Mouse (Mus musculus): ENCODE measurements around the gene Slc39a10.
"Not testable (repeated sequence)": the region's sequence is repeated elsewhere in the genome, so short reads cannot be mapped to it uniquely, and the experiment has no call there.

Slc39a10 gene

DNA sequence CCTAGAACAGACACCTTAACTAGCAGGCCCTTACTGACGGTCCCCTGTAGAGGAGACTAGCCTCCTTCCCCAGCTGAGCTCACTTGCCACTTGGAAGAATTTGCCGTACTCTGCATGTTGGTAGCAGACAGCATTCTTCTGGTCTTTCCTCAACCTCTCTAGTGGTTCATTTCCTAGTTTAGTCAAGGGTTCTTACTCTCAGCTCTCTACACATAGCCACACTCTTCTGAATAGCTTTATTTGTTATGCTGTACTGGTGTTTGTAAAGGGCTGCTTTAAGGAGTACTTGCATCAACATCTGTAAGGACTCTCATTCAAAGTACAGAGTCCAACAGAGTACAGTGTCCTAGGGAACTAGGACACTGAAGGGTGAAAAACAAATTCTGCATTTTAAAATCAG, 29.2 kb downstream of the Slc39a10 start:
- DNase-seq = no peak

DNA sequence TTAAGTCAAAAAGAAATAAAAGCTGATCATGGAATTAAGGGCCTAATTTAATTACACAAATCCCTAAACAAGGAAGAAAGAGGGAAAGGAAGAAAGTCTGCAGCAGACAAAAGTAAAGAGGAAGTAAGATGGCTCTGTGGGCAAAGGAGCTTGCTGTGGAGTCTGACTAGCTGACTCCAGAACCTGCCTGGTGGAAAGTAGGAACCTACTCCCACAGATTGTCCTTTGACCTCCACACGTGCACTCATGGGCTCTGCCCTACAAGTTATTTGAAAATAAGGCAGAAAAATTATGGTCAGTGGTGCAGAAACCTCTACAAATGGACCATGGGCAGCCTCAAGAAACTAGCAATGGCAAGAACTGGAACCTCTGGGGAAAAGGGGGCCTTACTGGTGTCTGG, 32.6 kb downstream of the Slc39a10 start:
- DNase-seq = no peak

DNA sequence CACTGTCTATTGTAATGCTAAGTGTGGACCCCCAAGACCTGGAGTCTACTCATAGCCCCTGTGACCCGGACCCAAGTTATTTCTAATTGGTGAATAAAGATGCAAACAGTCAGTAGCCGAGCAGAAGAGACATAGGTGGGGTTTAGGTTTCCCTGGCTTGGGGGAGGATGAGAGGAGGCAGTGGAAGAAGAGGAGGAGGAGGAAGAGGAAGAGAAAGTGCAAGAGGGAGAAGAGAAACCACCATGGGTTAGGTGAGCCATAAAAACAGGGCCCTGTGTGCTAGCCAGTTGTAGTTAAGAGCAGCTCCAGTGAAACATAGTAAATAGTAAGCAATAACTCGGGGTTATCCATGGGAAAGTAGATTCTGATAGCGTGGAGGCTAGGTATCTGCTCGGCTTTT, 34.1 kb downstream of the Slc39a10 start:
- DNase-seq = no peak

DNA sequence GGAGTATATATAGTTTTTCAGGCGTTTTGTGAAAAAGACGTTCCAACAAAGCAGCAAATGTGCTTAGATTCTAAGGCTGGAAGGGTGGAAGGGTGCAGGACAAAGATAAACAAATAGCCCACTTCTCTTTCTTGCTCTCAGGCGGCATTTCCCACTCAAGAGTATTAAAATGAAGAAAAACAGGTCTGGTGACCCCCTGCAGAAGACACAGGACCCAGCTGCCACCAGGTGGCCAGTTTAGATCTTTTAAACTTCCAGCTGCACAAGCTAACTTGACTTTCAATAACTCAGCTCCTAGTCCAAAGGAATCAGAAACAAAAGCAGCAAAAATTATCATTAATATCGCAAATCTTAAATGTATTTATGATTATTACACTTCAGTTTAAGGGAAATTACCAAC, 36.2 kb downstream of the Slc39a10 start:
- no peak for DNase-seq

DNA sequence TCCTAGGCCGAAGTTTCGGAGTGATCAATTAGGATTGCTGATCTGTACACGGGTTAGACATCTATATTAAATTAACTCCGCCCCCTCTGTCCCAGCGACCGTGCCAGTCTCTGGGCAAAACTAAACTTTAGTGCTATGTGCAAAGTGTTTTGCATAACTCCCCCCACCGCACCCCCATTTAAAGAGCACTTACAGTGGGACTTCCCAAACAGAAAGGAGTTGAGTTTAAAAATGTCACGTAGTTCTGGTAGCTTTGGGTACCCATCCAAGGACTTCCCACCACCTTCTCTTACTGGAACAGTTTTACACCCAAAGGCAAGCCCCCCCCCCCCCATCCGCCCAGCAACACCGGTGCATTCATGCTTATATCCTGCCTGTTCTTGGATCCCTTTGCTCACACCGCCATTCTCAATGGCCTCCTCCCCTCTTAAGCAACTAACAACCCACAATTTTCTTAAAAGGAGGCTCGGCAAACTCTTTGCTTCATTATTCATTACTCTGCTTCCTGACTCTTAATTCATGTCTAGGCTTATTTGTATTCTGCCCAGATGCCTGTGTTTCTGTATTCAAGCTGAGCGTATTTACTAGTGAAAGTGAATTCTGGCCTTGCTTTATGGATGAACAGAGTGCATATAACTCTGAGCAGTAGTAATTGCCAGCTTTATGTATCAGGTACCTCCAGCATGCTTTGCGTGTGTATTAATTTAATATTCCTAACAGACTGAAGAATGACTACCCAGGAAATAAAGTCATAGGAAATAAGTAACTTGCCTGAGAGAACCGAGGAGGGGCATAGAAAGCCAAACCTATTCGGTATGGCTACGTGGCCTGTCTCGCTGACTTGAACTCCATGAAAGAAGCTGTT, 38.4 kb downstream of the Slc39a10 start:
- DNase-seq = no peak

DNA sequence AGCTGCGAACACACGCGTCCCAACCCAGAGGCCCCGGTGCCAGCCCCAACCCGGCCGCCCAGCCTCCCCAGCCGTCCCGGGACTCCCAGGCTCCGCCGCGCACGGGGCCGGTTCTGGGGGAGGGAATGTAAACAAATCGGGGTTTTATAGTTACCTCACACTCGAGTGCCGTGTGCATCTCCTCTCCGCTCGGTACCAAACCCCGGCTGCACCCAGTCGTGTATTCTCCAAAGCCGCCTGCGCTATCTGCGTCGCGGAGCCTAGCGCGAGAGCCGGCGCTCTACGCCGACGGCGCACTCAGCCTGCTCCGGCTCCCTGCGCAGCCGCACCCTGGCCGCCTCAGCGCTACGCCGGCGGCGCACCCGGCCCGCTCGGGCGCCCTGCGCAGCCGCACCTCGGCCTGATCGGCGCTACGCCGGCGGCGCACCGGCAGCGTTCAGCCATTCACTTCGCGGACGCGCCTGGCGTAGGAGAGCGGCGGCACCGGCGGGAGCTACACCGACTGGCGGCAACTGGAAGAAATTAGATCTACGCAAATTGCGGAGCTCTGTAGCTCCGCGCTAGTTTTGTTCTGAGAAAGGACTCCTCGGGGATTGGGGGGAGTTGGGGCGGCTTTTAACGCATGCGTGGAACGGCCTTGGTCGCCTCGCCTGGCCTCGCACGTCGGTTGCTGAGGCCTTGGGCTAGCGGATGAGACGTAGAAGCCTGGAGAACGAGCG, 39.2 kb downstream of the Slc39a10 start:
- DNase-seq = peak; percentile 99

DNA sequence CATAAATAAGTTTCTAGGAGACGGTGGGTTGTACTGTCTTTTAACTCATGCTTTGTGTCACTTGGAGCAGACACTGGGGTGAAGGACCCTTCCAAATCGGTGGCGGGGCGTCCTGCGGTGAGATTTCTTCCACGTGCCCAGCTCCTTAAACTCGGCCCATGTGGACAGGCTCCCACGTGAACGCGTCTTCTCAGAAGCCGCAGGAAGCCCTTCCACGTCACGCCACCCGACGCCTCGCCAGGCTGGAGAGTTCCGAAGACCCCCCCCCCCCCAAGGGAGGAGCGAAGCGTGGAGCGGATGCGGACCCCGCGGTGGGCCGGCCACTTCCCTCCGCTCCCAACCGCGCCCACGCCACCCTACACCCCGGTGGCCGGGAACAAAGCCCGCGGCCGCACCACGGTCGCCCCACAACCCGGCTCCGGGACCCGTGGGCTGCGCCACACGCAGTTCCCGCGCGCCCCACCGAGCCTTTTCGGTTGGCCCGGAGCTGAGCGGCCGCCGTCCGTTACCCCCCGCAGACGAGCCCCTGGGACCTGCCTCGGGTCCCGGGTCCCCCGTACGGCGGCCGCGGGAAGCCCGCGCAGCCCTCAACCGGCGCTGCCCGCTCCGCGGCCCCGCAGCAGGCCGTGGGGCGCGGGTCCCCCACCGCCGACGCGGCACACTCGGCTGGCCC, 39.9 kb downstream of the Slc39a10 start:
- DNase-seq = peak; percentile 70

DNA sequence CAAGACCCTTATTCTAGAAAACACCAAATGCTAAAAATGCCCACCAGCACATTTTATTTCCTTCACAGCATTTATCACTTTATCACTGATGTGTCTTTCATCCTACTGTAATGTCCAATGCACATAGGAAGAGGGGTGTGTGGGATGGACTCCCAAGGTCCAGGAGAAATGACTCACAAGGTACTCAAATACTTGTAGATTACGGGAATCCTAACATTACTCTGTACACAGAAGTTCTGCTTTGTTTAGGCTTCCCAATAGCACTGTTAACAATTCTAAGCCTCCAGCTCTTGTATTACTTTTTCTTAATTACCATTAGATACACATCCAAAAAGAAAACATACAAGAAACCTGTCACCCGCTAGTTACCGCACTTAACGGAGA, 40.4 kb downstream of the Slc39a10 start:
- no peak for DNase-seq

DNA sequence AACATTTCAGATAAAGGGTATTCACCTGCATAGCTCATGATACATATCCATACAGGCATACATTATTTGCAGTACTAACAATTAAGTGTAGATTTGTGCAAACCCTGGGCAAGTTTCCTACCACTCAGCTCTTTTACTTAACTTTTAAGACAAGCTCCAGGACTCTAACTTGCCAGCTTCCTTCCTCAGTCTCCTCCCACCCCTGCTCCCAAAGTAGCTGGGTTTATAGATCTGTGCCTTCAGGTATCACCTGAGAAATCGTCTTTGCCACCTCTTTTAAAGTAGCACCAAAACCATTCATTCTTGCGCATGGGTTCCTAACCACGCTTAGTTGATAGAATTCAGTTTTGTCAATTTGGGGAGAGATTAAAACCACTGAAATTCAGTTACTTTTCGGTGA, 41.1 kb downstream of the Slc39a10 start:
- DNase-seq = no peak

DNA sequence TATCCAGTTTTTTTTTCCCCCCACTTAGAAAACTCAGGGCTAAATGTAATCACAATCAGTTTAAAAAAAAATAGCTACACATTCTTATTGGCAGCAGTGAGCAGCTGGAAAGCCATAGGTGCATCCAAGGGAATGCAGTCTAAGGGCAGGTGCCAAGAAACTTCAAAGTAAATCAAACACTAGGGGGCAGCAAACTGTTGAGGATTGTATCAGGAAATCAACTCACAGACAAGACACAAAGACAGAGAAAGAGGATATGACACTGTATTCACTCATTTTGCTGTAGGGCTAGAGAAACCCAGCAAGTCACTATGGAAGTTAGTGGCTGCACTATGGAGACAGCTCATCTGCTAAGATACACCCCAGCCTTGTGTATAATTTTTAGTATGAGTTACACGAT, 42.9 kb downstream of the Slc39a10 start:
- peak; percentile 93 for DNase-seq

DNA sequence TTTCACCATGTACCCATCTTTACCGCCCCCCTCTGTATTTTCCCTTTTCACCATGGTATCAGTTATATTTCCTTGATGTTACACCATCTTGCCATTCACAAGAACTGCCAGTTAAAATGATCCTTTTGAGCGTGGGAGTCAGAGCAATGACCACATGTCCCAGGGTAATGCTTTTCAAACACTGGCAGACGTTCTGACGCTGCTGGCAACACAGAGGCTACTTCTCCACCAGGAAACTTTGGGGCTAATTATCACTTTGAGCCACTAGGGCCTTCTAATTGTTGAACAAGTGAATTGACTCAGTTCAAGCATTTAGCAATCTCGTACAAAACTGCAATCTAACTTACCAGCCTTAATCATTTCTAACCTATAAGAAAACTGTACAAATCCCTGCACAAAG, 47.4 kb downstream of the Slc39a10 start:
- DNase-seq = no peak

DNA sequence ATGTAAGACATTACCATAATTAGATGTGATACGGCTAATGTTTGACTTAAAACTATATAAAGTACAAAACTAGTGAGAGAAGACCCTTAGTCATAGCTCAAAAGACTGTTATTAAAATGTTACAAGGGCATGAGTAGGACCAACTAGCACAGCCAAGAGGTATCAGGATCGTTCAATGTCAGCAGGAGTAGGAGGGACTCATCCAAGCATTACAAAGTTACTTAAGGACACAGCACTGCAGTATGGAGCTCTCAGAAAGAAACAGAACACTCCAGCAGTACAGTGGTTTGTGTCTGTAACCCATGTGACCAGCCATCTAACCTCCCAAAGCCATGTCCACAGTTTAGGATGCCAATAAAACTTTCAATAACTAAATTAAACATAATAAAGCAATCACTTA, 48.4 kb downstream of the Slc39a10 start:
- DNase-seq = no peak

DNA sequence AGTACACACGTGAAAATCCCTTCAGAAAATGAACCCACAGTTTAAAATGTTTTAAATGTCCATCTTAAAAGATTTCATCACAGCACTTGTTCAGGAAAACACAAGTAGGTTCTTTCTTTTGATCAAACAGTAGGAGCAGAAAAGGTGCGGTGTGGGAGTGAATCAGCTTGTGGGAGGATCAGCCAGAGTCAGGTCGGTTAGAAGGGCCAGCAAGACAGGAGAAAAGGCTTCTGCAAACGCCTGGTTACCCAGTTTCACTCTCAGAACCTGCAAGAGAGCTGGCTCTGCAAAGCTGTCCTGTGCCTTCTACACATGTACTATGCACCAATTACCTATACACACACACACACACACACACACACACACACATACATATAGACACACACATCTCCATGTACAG, 49.2 kb downstream of the Slc39a10 start:
- no peak for DNase-seq

DNA sequence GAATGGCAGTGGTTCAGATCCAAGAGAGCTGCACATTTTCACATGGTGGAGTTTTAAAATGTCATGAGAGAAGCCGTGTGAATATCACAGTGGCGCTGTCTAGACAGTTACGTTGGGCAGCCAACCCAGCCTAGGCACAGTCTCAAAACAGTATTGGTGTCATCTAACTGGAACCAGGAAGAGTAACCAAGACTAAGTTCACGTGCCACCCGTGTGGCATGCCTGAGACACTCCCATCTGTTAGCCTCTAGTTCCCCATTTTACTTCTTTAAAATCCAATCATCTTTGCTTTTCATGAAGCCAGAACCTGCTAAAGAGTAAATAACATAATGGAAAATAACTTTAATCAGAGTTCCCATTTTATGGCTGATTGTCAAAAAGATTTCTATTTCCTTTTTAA, 60.7 kb downstream of the Slc39a10 start:
- no peak for DNase-seq

DNA sequence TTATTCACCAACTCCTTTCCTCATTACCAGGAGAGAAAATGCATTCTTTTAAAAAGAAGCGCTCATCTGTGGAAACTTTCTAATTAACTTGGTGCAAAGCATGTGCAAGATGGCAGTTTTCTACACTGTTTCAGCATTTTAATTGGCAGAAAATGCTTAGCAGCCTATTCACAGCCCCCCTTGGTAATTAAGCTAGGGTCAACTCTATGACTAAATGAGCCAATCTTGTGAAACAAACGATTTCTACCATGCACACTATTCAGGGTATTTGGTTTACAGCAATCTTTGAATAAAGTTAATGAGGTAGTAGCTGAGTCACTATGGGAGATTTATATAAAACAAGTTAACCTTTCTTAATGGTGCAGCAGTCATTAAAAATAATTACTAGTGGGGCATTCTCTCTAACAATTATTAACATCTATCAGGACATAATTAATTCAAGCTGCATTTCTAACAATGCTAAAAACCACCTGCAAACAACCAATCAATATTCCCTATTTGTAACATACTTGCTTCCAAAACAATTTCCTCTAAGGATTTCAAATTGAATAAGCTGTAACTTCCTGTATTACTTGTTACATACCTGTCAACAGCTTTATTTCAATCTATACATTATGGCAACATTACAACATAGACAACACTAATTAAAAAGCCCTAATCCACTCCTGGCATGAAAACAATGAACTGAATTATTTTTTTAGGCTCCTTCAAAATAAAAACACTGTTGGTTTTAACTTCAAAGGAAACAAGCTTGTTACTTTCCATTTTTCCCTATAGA, 62.4 kb downstream of the Slc39a10 start:
- DNase-seq = no peak

DNA sequence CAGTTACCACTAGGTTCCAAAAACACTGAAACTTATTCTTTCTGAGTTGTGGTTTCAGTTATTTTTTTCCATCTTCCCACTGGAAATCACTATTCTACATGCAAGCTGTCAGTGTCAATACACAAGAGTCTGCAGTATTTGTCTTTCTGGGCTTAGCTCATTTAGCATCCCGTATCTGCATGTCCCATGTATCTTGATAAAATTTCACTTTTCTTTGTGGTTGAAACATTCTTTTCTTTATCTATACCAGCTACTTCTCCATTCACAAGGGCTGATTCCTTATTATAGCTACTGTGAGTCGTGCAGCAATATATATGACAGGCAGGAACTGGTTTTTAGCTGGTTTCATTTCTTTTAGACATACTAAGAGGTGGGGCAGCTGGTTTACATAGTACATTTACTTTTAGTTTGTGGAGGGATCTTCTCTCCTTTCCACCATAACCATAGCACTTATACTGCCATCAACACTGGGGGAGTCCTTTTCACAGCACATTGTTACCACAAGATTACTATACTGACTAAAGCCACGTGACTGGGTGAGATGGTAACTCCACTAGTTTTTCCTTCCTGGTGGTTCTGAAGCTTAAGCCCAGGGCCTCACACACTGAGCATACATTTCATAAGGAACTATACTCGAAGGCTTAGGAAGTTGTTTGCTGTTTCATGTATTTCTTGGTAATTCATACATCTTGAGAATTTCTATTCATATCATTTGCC, 70.2 kb downstream of the Slc39a10 start:
- DNase-seq = no peak

DNA sequence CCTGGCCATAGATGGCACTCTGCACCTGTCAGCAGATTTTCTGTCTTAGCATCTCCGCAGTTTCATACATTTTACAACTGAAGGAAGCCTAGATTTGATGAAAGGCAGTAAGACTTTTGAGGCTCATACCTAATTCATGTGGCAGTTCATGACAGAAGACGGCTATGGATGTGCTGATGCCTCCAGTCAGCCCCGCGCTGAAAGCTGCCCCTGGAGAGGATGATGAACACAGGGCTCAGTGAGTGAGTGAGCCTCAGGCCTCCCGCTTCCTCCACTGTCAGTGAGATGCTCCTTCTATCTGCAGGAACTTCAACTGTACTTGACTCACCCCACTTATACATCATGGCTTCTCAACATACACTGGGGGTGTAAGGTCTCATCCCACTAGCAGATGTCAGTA, 74.7 kb downstream of the Slc39a10 start:
- no peak for DNase-seq

DNA sequence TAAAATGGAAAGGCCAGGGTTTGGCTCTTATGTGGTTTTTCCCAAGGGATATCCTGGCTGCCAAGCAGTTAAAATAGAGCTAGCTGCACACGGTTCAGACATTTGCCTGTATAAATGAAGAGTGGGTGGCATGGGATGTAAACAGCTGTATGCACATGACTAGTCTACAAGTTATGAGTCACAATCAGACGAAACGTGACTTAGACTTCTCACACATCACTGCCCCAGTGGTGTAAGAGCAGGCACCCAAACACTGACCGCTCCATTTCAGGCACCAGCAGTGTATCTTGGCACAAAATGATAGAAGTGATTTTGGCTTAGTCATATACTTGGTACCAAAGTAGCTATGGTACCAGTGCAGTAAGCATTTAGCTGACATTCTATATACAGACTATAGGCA, 84.0 kb downstream of the Slc39a10 start:
- not testable (repeated sequence) for DNase-seq

DNA sequence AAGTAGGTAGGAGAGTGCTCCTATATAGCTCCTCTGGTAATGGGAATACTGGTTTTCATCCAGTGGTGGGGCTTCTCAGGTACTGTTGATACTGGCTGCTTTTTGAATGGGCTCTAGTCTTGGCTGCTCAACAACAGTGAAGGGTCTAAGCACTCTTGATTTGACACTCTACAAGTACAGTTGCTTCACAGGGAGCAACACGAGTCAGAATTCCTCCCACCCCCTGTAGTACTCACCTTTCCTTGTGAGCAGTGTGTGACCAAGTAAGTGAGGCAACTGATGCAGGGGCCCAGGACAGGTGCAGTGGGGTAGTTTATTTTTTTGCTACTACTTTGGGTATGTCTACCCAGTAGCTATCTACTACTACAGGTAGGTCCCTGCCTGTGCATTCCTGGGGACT, 87.6 kb downstream of the Slc39a10 start:
- no peak for DNase-seq

DNA sequence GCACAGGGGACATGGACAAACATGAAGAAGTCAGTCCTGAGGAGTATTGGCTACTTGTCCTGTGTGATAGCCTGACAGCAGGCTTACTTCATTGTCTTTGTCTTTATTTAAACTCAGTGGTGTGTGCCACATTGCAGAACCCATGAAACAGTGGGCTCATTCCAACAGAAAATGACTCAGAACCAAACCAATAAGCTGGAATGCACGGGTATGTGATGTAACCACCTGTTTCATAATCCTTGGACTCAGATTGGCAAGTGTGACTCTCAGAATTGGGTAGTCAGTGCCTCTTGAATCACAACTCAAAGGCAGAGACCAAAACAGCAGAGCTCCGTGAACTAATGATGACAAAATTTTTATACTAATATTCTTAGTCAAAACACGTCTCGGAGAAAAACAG, 110.4 kb downstream of the Slc39a10 start:
- DNase-seq = not testable (repeated sequence)

DNA sequence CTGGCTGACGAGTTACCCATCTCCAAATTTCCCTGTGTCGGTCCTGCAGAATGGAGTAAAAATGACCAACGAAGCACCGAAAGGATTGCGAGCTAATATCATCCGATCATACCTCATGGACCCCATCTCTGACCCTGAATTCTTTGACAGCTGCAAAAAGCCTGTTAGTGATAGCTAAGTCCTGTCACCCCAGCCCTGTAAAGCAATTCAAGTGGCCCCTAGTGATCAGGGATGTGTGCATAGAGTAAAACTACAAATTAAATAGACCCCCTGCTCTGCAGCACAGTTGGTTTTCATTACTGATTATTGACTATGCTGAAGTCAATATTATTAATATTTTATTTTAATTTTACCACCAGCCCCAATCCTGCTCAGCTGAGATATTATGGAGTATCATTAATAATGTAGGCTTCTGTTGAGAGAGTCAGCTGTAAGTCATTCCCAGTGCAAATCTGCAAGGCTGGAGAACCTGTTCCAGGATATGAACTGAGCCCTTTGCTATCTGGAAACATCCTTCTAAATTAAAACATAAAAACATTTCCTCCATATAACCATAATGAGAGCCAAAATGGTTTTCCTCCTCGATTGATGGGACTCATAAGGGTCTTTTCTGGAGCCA, 122.5 kb downstream of the Slc39a10 start:
- DNase-seq = not testable (repeated sequence)

DNA sequence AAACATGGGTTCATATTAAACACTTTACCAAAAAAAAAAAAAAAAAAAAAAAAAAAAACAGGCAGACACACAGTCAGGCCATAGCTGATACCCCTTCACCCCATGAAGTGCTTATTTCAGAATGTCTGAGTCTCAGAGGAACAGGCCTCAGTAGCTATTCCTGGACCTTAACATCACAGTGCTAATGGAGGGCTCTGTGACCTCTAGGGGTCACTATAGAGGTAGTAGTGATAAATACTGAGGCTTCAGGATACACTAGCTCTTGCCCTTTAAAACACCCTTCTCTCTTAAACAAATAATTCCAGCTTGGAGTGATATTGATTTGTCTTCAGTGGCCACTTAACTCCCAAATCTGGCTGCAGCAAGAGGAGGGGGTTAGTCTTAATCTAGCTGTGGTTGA, 123.3 kb downstream of the Slc39a10 start:
- not testable (repeated sequence) for DNase-seq
